Mouse (Mus musculus) frontal cortex, postnatal 10 days (tissue): Measurements from ENCODE around the gene Hist1h2bk.

Experiments used
- DNase-seq, 2 experiments: peaks; one replicate each; pipeline ENCODE4 v3.0.0; 2022; ENCODE audit warnings: low spot score in 2 of 2, mixed read lengths in 1 of 2

The Hist1h2bk gene

GRCm38 (mm10) chr13:22013716-22014115, 22.0 kb upstream of the Hist1h2bk start:
- DNase-seq: no peak

GRCm38 (mm10) chr13:22014411-22014845, 21.2 kb upstream of the Hist1h2bk start:
- DNase-seq: no peak

- peak in 1 of 2 experiments; percentile 48 for DNase-seq
Measured at GRCm38 (mm10) chr13:22015479-22016450, 19.9 kb upstream of the Hist1h2bk start.

GRCm38 (mm10) chr13:22019934-22020835, 15.5 kb upstream of the Hist1h2bk start:
- no peak for DNase-seq

GRCm38 (mm10) chr13:22020901-22021339, 14.8 kb upstream of the Hist1h2bk start:
- DNase-seq: peak in 1 of 2 experiments; percentile 28

- no peak for DNase-seq
Measured at GRCm38 (mm10) chr13:22021581-22021980, 14.1 kb upstream of the Hist1h2bk start.

- DNase-seq: peak in 1 of 2 experiments; percentile 66
Measured at GRCm38 (mm10) chr13:22022241-22022640, 13.4 kb upstream of the Hist1h2bk start.

GRCm38 (mm10) chr13:22026058-22027031, 9.3 kb upstream of the Hist1h2bk start:
- DNase-seq: peak in 1 of 2 experiments; percentile 82

GRCm38 (mm10) chr13:22028673-22029460, 6.8 kb upstream of the Hist1h2bk start:
- peak; percentile 79 to 89 for DNase-seq

GRCm38 (mm10) chr13:22029928-22030327, 5.7 kb upstream of the Hist1h2bk start:
- no peak for DNase-seq

GRCm38 (mm10) chr13:22030493-22030892, 5.2 kb upstream of the Hist1h2bk start:
- no peak for DNase-seq

GRCm38 (mm10) chr13:22033741-22034442, 1.8 kb upstream of the Hist1h2bk start:
- DNase-seq: no peak

- no peak for DNase-seq
Measured at GRCm38 (mm10) chr13:22034443-22035266, 1.0 kb upstream of the Hist1h2bk start.

- DNase-seq: no peak
Measured at GRCm38 (mm10) chr13:22036149-22036956, 683 bp downstream of the Hist1h2bk start.

- no peak for DNase-seq
Measured at GRCm38 (mm10) chr13:22036986-22037385, 1.3 kb downstream of the Hist1h2bk start.

GRCm38 (mm10) chr13:22037415-22037814, 1.7 kb downstream of the Hist1h2bk start:
- no peak for DNase-seq

GRCm38 (mm10) chr13:22039364-22039763, 3.7 kb downstream of the Hist1h2bk start:
- DNase-seq: no peak
